Mouse (Mus musculus) limb, embryonic 11.5 days (tissue): Measurements from ENCODE around the gene Acvrl1. TPM values are rescaled to one million over a fixed set of nuclear protein-coding genes. Genes with fewer than 3 reads are reported as not detected.

Experiments used
- ATAC-seq: fragments of 200-750 bp; cut with Nextera tagmentation; 2 replicates; pipeline ENCODE4 v1.8.0; 2017; ENCODE audit warnings: low read depth; ENCODE audit not compliant: insufficient number of reproducible peaks, low FRiP score, low TSS enrichment
- DNase-seq: peaks from one replicate; pipeline ENCODE4 v3.0.0-alpha.2; 2015; ENCODE audit warnings: low spot score
- H3K27ac ChIP-seq: fragments of 300-500 bp; sonication (generic); replicated peaks from 2 replicates; pipeline ENCODE4 v1.5.1; 2014; ENCODE audit warnings: low read depth, mild to moderate bottlenecking, low read length
- H3K27me3 ChIP-seq: fragments of 300-500 bp; sonication (generic); 2 replicates; pipeline ENCODE4 v1.6.1; 2014; ENCODE audit warnings: mild to moderate bottlenecking, low read length, mixed read lengths; ENCODE audit not compliant: control insufficient read depth, insufficient read depth
- H3K36me3 ChIP-seq: fragments of 300-500 bp; sonication (generic); 2 replicates; pipeline ENCODE4 v1.6.1; 2014; ENCODE audit warnings: mild to moderate bottlenecking, low read length, moderate library complexity, mixed read lengths; ENCODE audit not compliant: control insufficient read depth, insufficient read depth
- H3K4me1 ChIP-seq: fragments of 300-500 bp; sonication (generic); 2 replicates; pipeline ENCODE4 v1.6.1; 2014; ENCODE audit warnings: low read length, mixed read lengths; ENCODE audit not compliant: control insufficient read depth, insufficient read depth
- H3K4me2 ChIP-seq: fragments of 300-500 bp; sonication (generic); 2 replicates; pipeline ENCODE4 v1.6.1; 2014; ENCODE audit warnings: low read depth, mild to moderate bottlenecking, moderate library complexity; ENCODE audit not compliant: severe bottlenecking
- H3K4me3 ChIP-seq: fragments of 300-500 bp; sonication (generic); 2 replicates; pipeline ENCODE4 v1.5.1; 2014; ENCODE audit warnings: low read depth, low read length
- H3K9ac ChIP-seq: fragments of 300-500 bp; sonication (generic); 2 replicates; pipeline ENCODE4 v1.6.1; 2014; ENCODE audit warnings: mild to moderate bottlenecking, low read length
- H3K9me3 ChIP-seq: fragments of 300-500 bp; sonication (generic); 2 replicates; pipeline ENCODE4 v1.6.1; 2016; ENCODE audit warnings: low read length; ENCODE audit not compliant: control insufficient read depth
- WGBS: fragments of 180-500 bp; shearing (Covaris S2); extraction: QIAGEN DNeasy Blood & Tissue Kit; methylation state at CpG from one replicate; pipeline ENCODE4 v1.1.7; 2014; 5-methylcytosine and 5-hydroxymethylcytosine counted together
- polyA plus RNA-seq: library from polyadenylated mRNA; unstranded; fragments of >200 nt; fragmentation: Nextera tagmentation; extraction: Ambion mirVana; gene quantifications from 2 replicates; pipeline ENCODE4 v1.2.1, GENCODE M21; 2014

The Acvrl1 gene
- polyA plus RNA-seq, 1 experiment from 2014 or later, result 5.0 TPM

GRCm38 (mm10) chr15:101147910-101148273 lies 19.6 kb downstream of the Acvrl1 start:
- no peaks in the 10 kb centered on the region for H3K36me3 ChIP-seq
- DNase-seq (no peak), ATAC-seq (no peak)
- no peaks in the 10 kb centered on the region for H3K9me3 ChIP-seq
- no peak overlapping the region for H3K9ac ChIP-seq
- no peaks in the 10 kb centered on the region for H3K27me3 ChIP-seq
- H3K4me2 ChIP-seq, result no peak overlapping the region
- 40% methylated on average over 6 of the region's 6 CpGs for WGBS
- H3K27ac ChIP-seq, result no peak overlapping the region
- H3K4me1 ChIP-seq, result peaks cover 19% of the 10 kb centered on the region
- H3K4me3 ChIP-seq, result no peak overlapping the region

- Histone ChIP-seq H3K36me3 (no peaks in the 10 kb centered on the region), H3K9ac (no peak overlapping the region), H3K4me2 (no peak overlapping the region), H3K9me3 (no peaks in the 10 kb centered on the region), H3K27ac (no peak overlapping the region), H3K27me3 (no peaks in the 10 kb centered on the region), H3K4me1 (peaks cover 12% of the 10 kb centered on the region), H3K4me3 (no peak overlapping the region)
- 61% methylated on average over 6 of the region's 6 CpGs for WGBS
- DNase-seq (no peak), ATAC-seq (no peak)
Measured at GRCm38 (mm10) chr15:101148604-101149003, 20.3 kb downstream of the Acvrl1 start.

- Histone ChIP-seq H3K9me3 (0 out of 2 replicates have a peak, but pooled peaks cover 2% of the 10 kb centered on the region), H3K4me2 (no peak overlapping the region), H3K27ac (no peak overlapping the region), H3K36me3 (no peaks in the 10 kb centered on the region), H3K4me1 (no peaks in the 10 kb centered on the region), H3K9ac (no peak overlapping the region), H3K4me3 (no peak overlapping the region), H3K27me3 (no peaks in the 10 kb centered on the region)
- ATAC-seq (no peak), DNase-seq (no peak)
- 81% methylated on average over 9 of the region's 9 CpGs for WGBS
Measured at GRCm38 (mm10) chr15:101151409-101152261, 23.3 kb downstream of the Acvrl1 start.

- Histone ChIP-seq H3K4me2 (no peak overlapping the region), H3K4me1 (peaks cover 3% of the 10 kb centered on the region; the same call in 1 of the 2 replicates), H3K9me3 (0 out of 2 replicates have a peak, but pooled peaks cover 3% of the 10 kb centered on the region), H3K36me3 (no peaks in the 10 kb centered on the region), H3K27ac (no peak overlapping the region), H3K27me3 (no peaks in the 10 kb centered on the region), H3K9ac (no peak overlapping the region), H3K4me3 (no peak overlapping the region)
- ATAC-seq (no peak), DNase-seq (no peak)
- 80% methylated on average over 7 of the region's 7 CpGs for WGBS
Measured at GRCm38 (mm10) chr15:101154700-101155616, 26.6 kb downstream of the Acvrl1 start.

DNA sequence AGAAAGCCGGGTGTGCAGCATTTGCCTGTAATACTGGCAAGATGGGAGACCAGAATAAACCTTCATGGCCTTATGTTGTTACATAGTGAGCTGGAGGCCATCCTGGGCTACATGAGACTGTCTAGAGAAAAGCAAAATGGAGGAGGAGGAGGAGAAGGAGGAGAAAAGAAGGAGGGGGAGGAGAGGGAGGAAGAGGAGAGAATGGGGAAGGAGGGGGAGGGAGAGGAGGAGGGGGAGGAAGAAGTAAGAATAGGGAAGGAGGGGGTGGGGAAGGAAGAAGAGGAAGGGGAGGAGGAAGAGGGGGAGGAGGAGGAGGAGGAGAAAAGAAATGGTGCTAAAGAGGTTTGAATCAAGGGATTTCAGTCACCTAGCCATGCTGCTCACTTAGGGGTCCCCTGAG lies 31.8 kb downstream of the Acvrl1 start:
- WGBS, result 11% methylated on average over 1 of the region's 1 CpGs
- Histone ChIP-seq H3K4me1 (peaks cover 17% of the 10 kb centered on the region; the same call in 1 of the 2 replicates), H3K9me3 (0 out of 2 replicates have a peak, but pooled peaks cover 3% of the 10 kb centered on the region), H3K9ac (no peak overlapping the region), H3K4me2 (no peak overlapping the region), H3K4me3 (no peak overlapping the region), H3K27ac (no peak overlapping the region), H3K36me3 (no peaks in the 10 kb centered on the region), H3K27me3 (no peaks in the 10 kb centered on the region)
- no peak for ATAC-seq
- DNase-seq, result no peak

GRCm38 (mm10) chr15:101160591-101160990 lies 32.3 kb downstream of the Acvrl1 start:
- peak overlapping the region; percentile 5; the same call in 1 of the 2 replicates for H3K4me2 ChIP-seq

GRCm38 (mm10) chr15:101161534-101161933 lies 33.2 kb downstream of the Acvrl1 start:
- DNase-seq (no peak), ATAC-seq (no peak)
- H3K27me3 ChIP-seq, result no peaks in the 10 kb centered on the region
- H3K9me3 ChIP-seq, result 0 out of 2 replicates have a peak, but pooled peaks cover 2% of the 10 kb centered on the region
- 87% methylated on average over 7 of the region's 7 CpGs for WGBS
- no peak overlapping the region for H3K9ac ChIP-seq
- no peak overlapping the region for H3K27ac ChIP-seq
- H3K4me2 ChIP-seq, result no peak overlapping the region
- no peaks in the 10 kb centered on the region for H3K36me3 ChIP-seq
- H3K4me3 ChIP-seq, result no peak overlapping the region
- H3K4me1 ChIP-seq, result peaks cover 17% of the 10 kb centered on the region; the same call in 1 of the 2 replicates

More at GRCm38 (mm10) chr15:101160591-101160990, 32.3 kb downstream of the Acvrl1 start:
- Histone ChIP-seq H3K27me3 (no peaks in the 10 kb centered on the region), H3K4me3 (no peak overlapping the region), H3K27ac (peak overlapping the region; percentile 56), H3K4me1 (peaks cover 17% of the 10 kb centered on the region; the same call in 1 of the 2 replicates), H3K9me3 (0 out of 2 replicates have a peak, but pooled peaks cover 3% of the 10 kb centered on the region), H3K9ac (no peak overlapping the region), H3K36me3 (no peaks in the 10 kb centered on the region)
- ATAC-seq (peak; percentile 57; the same call in 1 of the 2 replicates), DNase-seq (peak; percentile 78)
- 15% methylated on average over 7 of the region's 7 CpGs for WGBS

DNA sequence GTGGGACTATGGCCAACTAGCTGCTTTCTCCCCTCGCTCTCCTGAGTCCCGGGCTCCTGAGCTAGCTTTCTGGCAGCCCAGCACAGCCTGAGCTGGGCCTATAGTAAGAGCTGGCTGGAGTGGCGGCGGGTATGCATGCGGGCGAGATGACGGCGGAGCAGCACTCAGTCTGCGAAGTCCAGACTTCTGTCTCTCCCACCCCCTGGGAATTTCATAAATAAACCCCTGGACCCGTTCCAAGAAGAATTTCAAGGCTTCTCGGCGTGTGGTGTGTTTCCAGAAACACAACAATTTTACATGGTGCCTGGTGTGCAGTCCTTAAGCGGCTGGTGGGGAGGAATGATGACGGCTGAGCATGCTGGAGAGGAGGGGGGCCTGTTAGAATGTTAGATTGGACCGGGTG lies 34.7 kb downstream of the Acvrl1 start:
- ATAC-seq, result peak; percentile 51; the same call in 1 of the 2 replicates
- H3K4me2 ChIP-seq, result no peak overlapping the region
- no peak overlapping the region for H3K4me3 ChIP-seq
- 33% methylated on average over 15 of the region's 15 CpGs for WGBS
- H3K36me3 ChIP-seq, result no peaks in the 10 kb centered on the region
- no peak for DNase-seq
- no peaks in the 10 kb centered on the region for H3K27me3 ChIP-seq
- peaks cover 17% of the 10 kb centered on the region; the same call in 1 of the 2 replicates for H3K4me1 ChIP-seq
- H3K9me3 ChIP-seq, result no peaks in the 10 kb centered on the region
- H3K27ac ChIP-seq, result 0 out of 2 replicates have a peak overlapping the region, but pooled peaks have one; percentile 21
- H3K9ac ChIP-seq, result no peak overlapping the region
